In genomic region chr2:25115442-25115841, GRCm38 (mm10) we compare ENCODE assay signal across 15 mouse cellular contexts. TPM values are rescaled to one million over a fixed set of nuclear protein-coding genes. Genes with fewer than 3 reads are reported as not detected.
DNase-seq lines count a peak whose midpoint lies in the region; ATAC-seq and TF ChIP-seq lines count a peak whose summit lies in the region.
"Had no signal": no experiment of that assay in that cellular context is flagged by ENCODE, and none has a peak within 500 bp of the region (broad histone marks: within the 10 kb centered on the region; RNA-seq: fewer than 3 reads in every experiment).

No protein-coding gene starts in this region.

- no peak for TF ChIP-seq CTCF in midbrain, postnatal 0 days (IDR thresholded peaks at IDR 0.05)

- H3K4me2 ChIP-seq in midbrain, postnatal 0 days (ENCODE audit: low read depth, low read length, poor library complexity, severe bottlenecking): no peak overlapping the region
- H3K4me2 ChIP-seq in liver, embryonic 16.5 days (ENCODE audit: low read depth, low read length): peak overlapping the region; percentile 27
- H3K4me2 ChIP-seq: hindbrain, embryonic 13.5 days had no signal

- ATAC-seq in midbrain, postnatal 0 days (ENCODE audit: low FRiP score): no peak
- ATAC-seq in liver, embryonic 16.5 days (ENCODE audit: low read depth): peak; percentile 79
- ATAC-seq: forebrain, embryonic 14.5 days had no signal

- no peak overlapping the region for H3K9ac ChIP-seq in midbrain, postnatal 0 days (replicated peaks; ENCODE audit: low read length, poor library complexity, severe bottlenecking)
- peak overlapping the region; percentile 10; the same call in 1 of the 2 replicates for H3K9ac ChIP-seq in liver, embryonic 16.5 days (ENCODE audit: low read depth, low read length)
- H3K9ac ChIP-seq: hindbrain, embryonic 13.5 days had no signal

- peak overlapping the region; percentile 33 for H3K27ac ChIP-seq in midbrain, embryonic 10.5 days (replicated peaks)
- no peak overlapping the region for H3K27ac ChIP-seq in midbrain, postnatal 0 days (ENCODE audit: low read depth, low read length)
- peak overlapping the region; percentile 60; the same call in 1 of the 2 replicates for H3K27ac ChIP-seq in liver, embryonic 16.5 days (ENCODE audit: low read length)
- H3K27ac ChIP-seq: hindbrain, embryonic 13.5 days; layer of hippocampus, adult 2 months had no signal

- H3K4me3 ChIP-seq in midbrain, embryonic 10.5 days: no peak overlapping the region
- no peak overlapping the region for H3K4me3 ChIP-seq in midbrain, postnatal 0 days (ENCODE audit: low read depth, low read length)
- H3K4me3 ChIP-seq in liver, embryonic 16.5 days (ENCODE audit: low read depth, low read length): no peak overlapping the region
- H3K4me3 ChIP-seq: hindbrain, embryonic 13.5 days; layer of hippocampus, adult 2 months had no signal

- H3K27me3 ChIP-seq in midbrain, embryonic 10.5 days (ENCODE audit: low read depth, poor library complexity, severe bottlenecking): no peaks in the 10 kb centered on the region
- H3K27me3 ChIP-seq in midbrain, postnatal 0 days (ENCODE audit: insufficient read depth, low read length): no peaks in the 10 kb centered on the region
- H3K27me3 ChIP-seq in liver, embryonic 16.5 days (ENCODE audit: control insufficient read depth, insufficient read depth, low read depth, low read length): no peaks in the 10 kb centered on the region
- H3K27me3 ChIP-seq: hindbrain, embryonic 13.5 days had no signal

- H3K9me3 ChIP-seq in midbrain, embryonic 10.5 days (replicated peaks): no peaks in the 10 kb centered on the region
- H3K9me3 ChIP-seq in midbrain, postnatal 0 days (ENCODE audit: low read length): no peaks in the 10 kb centered on the region
- H3K9me3 ChIP-seq in liver, embryonic 16.5 days (replicated peaks; ENCODE audit: control insufficient read depth, low read length): no peaks in the 10 kb centered on the region

- WGBS in midbrain, embryonic 10.5 days: 55% methylated on average over 2 of the region's 2 CpGs
- 59% methylated on average over 2 of the region's 2 CpGs for WGBS in midbrain, postnatal 0 days
- 17% methylated on average over 2 of the region's 2 CpGs for WGBS in liver, embryonic 16.5 days (ENCODE audit: insufficient replicate concordance)

- no peak for DNase-seq in midbrain, embryonic 10.5 days (ENCODE audit: low spot score)
- no peak for DNase-seq in midbrain, postnatal 0 days (ENCODE audit: low spot score)
- peak; percentile 57 for DNase-seq in c-Kit-positive CD71-positive TER-119-positive erythroid progenitor cells, embryonic 14.5 days (ENCODE audit: low spot score)
- DNase-seq in retina, postnatal 7 days (ENCODE audit: low read depth, low spot score): peak; percentile 44
- DNase-seq in cerebellum, adult 9-11 months: no peak
- DNase-seq in spleen, adult 12 weeks (ENCODE audit: low spot score): no peak
- DNase-seq in spleen, postnatal 10 days (ENCODE audit: low spot score in 2 of 2): no peak
- DNase-seq: adrenal gland, postnatal 10 days; gastrocnemius, postnatal 14 days; lung, adult 2 months had no signal

- H3K36me3 ChIP-seq in midbrain, embryonic 10.5 days: no peaks in the 10 kb centered on the region
- no peaks in the 10 kb centered on the region for H3K36me3 ChIP-seq in midbrain, postnatal 0 days (ENCODE audit: insufficient read depth, low read length)
- no peaks in the 10 kb centered on the region for H3K36me3 ChIP-seq in liver, embryonic 16.5 days (ENCODE audit: control insufficient read depth, insufficient read depth)
- H3K36me3 ChIP-seq: hindbrain, embryonic 13.5 days had no signal

- H3K4me1 ChIP-seq in midbrain, embryonic 10.5 days: peaks cover 22% of the 10 kb centered on the region
- H3K4me1 ChIP-seq in midbrain, postnatal 0 days (ENCODE audit: insufficient read depth, low read length): no peaks in the 10 kb centered on the region
- H3K4me1 ChIP-seq in liver, embryonic 16.5 days (ENCODE audit: control insufficient read depth, low read depth, low read length): peaks cover 24% of the 10 kb centered on the region

RNA-seq across cellular contexts. Expression of gene Noxa1, which starts 20.5 kb away (rescaled TPM):
- polyA plus RNA-seq in midbrain, embryonic 10.5 days (2016; fragmentation: Nextera tagmentation; extraction: Ambion mirVana): 0.09 TPM in 1 of 2 replicates, not detected in the other
- not detected in 2 replicates for total RNA-seq in midbrain, postnatal 0 days (2014; rRNA removed)
- polyA plus RNA-seq in midbrain, postnatal 0 days (2015; fragmentation: Nextera tagmentation; extraction: Ambion mirVana): not detected in 2 replicates
- 0.82 and 0.85 TPM in 2 replicates for polyA plus RNA-seq in liver, embryonic 16.5 days (2015; fragmentation: Nextera tagmentation; extraction: Ambion mirVana)
- total RNA-seq: adrenal gland, postnatal 10 days; gastrocnemius, postnatal 14 days; layer of hippocampus, adult 2 months had no signal
- polyA plus RNA-seq: forebrain, embryonic 14.5 days; heart, embryonic 14.5 days; hindbrain, embryonic 13.5 days had no signal

RNA-seq across cellular contexts. Expression of gene Entpd8, which starts 35.3 kb away (rescaled TPM):
- polyA plus RNA-seq in midbrain, embryonic 10.5 days (2016; fragmentation: Nextera tagmentation; extraction: Ambion mirVana): not detected in 2 replicates
- not detected in 2 replicates for total RNA-seq in midbrain, postnatal 0 days (2014; rRNA removed)
- polyA plus RNA-seq in midbrain, postnatal 0 days (2015; fragmentation: Nextera tagmentation; extraction: Ambion mirVana): not detected in 2 replicates
- 5.3 and 8.0 TPM in 2 replicates for polyA plus RNA-seq in liver, embryonic 16.5 days (2015; fragmentation: Nextera tagmentation; extraction: Ambion mirVana)
- total RNA-seq: gastrocnemius, postnatal 14 days; layer of hippocampus, adult 2 months had no signal
- polyA plus RNA-seq: forebrain, embryonic 14.5 days; heart, embryonic 14.5 days; hindbrain, embryonic 13.5 days had no signal

Comparison
In these comparisons a context has a peak if more than half of its experiments do, and no peak if none do; other contexts are left out.
1. DNase-seq: peak in c-Kit-positive CD71-positive TER-119-positive erythroid progenitor cells, embryonic 14.5 days (single experiment) and retina, postnatal 7 days (single experiment); none in midbrain, embryonic 10.5 days (single experiment), midbrain, postnatal 0 days (single experiment), cerebellum, adult 9-11 months (single experiment), spleen, adult 12 weeks (single experiment) and spleen, postnatal 10 days (0 of 2).